Mouse (Mus musculus) liver, embryonic 12.5 days (tissue): ENCODE data around the gene D630039A03Rik. TPM values are rescaled to one million over a fixed set of nuclear protein-coding genes. Genes with fewer than 3 reads are reported as not detected.
"Not testable (repeated sequence)": the region's sequence is repeated elsewhere in the genome, so short reads cannot be mapped to it uniquely, and the experiment has no call there.

ENCODE experiments used
- ATAC-seq: fragments of 200-750 bp; cut with Nextera tagmentation; 2 replicates; pipeline ENCODE4 v1.8.0; 2017; ENCODE audit warnings: moderate number of reproducible peaks, mild to moderate bottlenecking, moderate library complexity
- H3K27ac ChIP-seq: fragments of 300-500 bp; sonication (generic); 2 replicates; pipeline ENCODE4 v1.5.1; 2016; ENCODE audit warnings: mild to moderate bottlenecking
- H3K27me3 ChIP-seq: fragments of 300-500 bp; sonication (generic); replicated peaks from 2 replicates; pipeline ENCODE4 v1.6.1; 2016; ENCODE audit warnings: mild to moderate bottlenecking, moderate library complexity
- H3K36me3 ChIP-seq: fragments of 300-500 bp; sonication (generic); 2 replicates; pipeline ENCODE4 v1.6.1; 2016; ENCODE audit warnings: mild to moderate bottlenecking, moderate library complexity
- H3K4me1 ChIP-seq: fragments of 300-500 bp; sonication (generic); 2 replicates; pipeline ENCODE4 v1.6.1; 2016
- H3K4me2 ChIP-seq: fragments of 300-500 bp; sonication (generic); 2 replicates; pipeline ENCODE4 v1.6.1; 2016; ENCODE audit warnings: mild to moderate bottlenecking, moderate library complexity
- H3K4me3 ChIP-seq: fragments of 300-500 bp; sonication (generic); 2 replicates; pipeline ENCODE4 v1.5.1; 2016; ENCODE audit warnings: mild to moderate bottlenecking, moderate library complexity
- H3K9ac ChIP-seq: fragments of 300-500 bp; sonication (generic); 2 replicates; pipeline ENCODE4 v1.6.1; 2016; ENCODE audit warnings: mild to moderate bottlenecking, moderate library complexity
- H3K9me3 ChIP-seq: fragments of 300-500 bp; sonication (generic); replicated peaks from 2 replicates; pipeline ENCODE4 v1.6.1; 2016; ENCODE audit warnings: mild to moderate bottlenecking, moderate library complexity
- WGBS: fragments of 180-500 bp; shearing (Covaris S2); methylation state at CpG from one replicate; pipeline ENCODE4 v1.1.7; 2016; ENCODE audit not compliant: insufficient replicate concordance; 5-methylcytosine and 5-hydroxymethylcytosine counted together
- polyA plus RNA-seq: library from polyadenylated mRNA; unstranded; fragments of >200 nt; fragmentation: Nextera tagmentation; extraction: Ambion mirVana; gene quantifications from 2 replicates; pipeline ENCODE4 v1.2.1, GENCODE M21; 2016

Gene D630039A03Rik
- polyA plus RNA-seq, 1 experiment from 2014 or later: 0.51 TPM

DNA sequence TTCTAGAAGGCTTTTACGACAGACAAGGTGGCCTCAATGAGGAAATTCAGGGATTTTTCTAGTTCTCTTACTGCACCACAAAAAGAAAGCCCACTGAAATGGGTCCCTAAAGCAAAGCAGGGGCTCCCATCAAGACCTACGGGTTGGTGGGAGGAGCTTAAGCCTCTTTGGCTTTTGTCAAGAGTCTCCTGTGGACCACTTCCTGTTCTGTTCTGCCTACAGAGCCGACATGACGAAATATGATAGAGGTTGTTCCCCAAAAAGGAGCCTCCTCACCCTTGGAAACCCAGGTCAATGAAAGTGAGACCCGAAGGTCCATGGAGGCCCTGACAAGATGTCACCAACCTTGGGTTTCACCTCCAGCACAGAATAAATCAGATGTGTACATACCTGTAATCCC lies 13.5 kb downstream of the D630039A03Rik start:
- WGBS: 37% methylated on average over 5 of the region's 5 CpGs
- Histone ChIP-seq H3K4me2 (no peak overlapping the region), H3K27ac (no peak overlapping the region), H3K4me3 (no peak overlapping the region), H3K27me3 (no peaks in the 10 kb centered on the region; the same call in 1 of the 2 replicates), H3K9me3 (no peaks in the 10 kb centered on the region), H3K9ac (no peak overlapping the region), H3K36me3 (no peaks in the 10 kb centered on the region), H3K4me1 (no peaks in the 10 kb centered on the region)
- ATAC-seq: no peak

DNA sequence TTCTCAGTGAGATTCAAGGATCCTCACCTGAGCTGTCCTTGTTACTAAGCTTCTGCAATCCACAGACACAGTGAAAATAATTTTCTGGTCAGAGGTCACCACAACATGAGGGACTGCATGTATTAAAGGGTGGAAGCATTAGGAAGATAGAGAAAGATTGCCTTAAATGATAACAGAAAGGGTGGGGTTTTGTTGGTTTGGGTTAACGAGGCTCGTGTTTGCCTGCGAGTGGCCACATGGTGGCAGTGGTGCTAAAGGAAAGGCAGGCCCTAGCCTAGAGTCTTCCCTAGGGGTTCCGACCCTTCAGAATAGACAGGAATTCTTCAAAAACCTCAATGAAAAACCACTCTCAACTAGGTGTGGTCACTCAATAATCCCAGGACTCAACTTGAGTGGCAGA lies 14.9 kb downstream of the D630039A03Rik start:
- WGBS: 7% methylated on average over 4 of the region's 4 CpGs
- H3K9me3 ChIP-seq: no peaks in the 10 kb centered on the region
- no peaks in the 10 kb centered on the region for H3K4me1 ChIP-seq
- no peaks in the 10 kb centered on the region for H3K36me3 ChIP-seq
- no peak overlapping the region for H3K27ac ChIP-seq
- no peak overlapping the region for H3K9ac ChIP-seq
- no peaks in the 10 kb centered on the region for H3K27me3 ChIP-seq
- no peak overlapping the region for H3K4me3 ChIP-seq
- no peak for ATAC-seq
- no peak overlapping the region for H3K4me2 ChIP-seq

GRCm38 (mm10) chr4:57896631-57897030 lies 19.5 kb downstream of the D630039A03Rik start:
- Histone ChIP-seq H3K36me3 (no peaks in the 10 kb centered on the region), H3K4me3 (no peak overlapping the region), H3K9me3 (no peaks in the 10 kb centered on the region), H3K27me3 (no peaks in the 10 kb centered on the region), H3K9ac (no peak overlapping the region), H3K27ac (no peak overlapping the region), H3K4me1 (no peaks in the 10 kb centered on the region), H3K4me2 (no peak overlapping the region)
- 75% methylated on average over 3 of the region's 3 CpGs for whole genome bisulfite sequencing
- no peak for ATAC-seq

DNA sequence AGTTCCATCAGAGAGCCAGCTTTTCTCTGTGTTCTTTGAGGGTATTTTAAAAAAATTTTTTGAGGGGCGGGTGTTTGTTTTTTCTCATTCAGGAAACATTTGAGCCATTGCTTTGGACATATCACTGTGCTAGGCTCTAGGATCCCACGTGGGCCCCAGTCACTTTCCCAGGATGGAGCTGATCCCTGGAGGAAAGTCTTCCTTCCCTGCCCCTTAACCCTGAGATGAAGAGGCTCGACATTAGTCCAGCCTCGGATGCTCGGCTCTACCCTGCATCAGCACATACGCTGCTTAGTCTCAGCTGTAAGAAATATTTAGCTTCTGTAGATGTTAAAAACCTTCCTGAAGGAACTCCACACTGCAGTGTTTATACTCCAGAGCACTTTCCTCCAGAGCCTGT lies 20.2 kb downstream of the D630039A03Rik start:
- no peak for ATAC-seq
- H3K27ac ChIP-seq: no peak overlapping the region

GRCm38 (mm10) chr4:57895140-57895539 lies 21.0 kb downstream of the D630039A03Rik start:
- no peak for ATAC-seq
- WGBS: 55% methylated on average over 5 of the region's 5 CpGs
- H3K4me2 ChIP-seq: no peak overlapping the region
- no peak overlapping the region for H3K27ac ChIP-seq
- no peaks in the 10 kb centered on the region for H3K27me3 ChIP-seq
- no peaks in the 10 kb centered on the region for H3K4me1 ChIP-seq
- H3K9me3 ChIP-seq: no peaks in the 10 kb centered on the region
- no peaks in the 10 kb centered on the region for H3K36me3 ChIP-seq
- no peak overlapping the region for H3K4me3 ChIP-seq
- H3K9ac ChIP-seq: no peak overlapping the region

More for the DNA sequence above, 20.2 kb downstream of the D630039A03Rik start:
- Histone ChIP-seq H3K4me1 (no peaks in the 10 kb centered on the region), H3K36me3 (no peaks in the 10 kb centered on the region), H3K4me3 (no peak overlapping the region), H3K4me2 (no peak overlapping the region), H3K9me3 (no peaks in the 10 kb centered on the region), H3K27me3 (no peaks in the 10 kb centered on the region), H3K9ac (no peak overlapping the region)
- 60% methylated on average over 6 of the region's 6 CpGs for WGBS

- 76% methylated on average over 10 of the region's 10 CpGs for WGBS
- no peaks in the 10 kb centered on the region for H3K27me3 ChIP-seq
- H3K27ac ChIP-seq: no peak overlapping the region
- H3K4me1 ChIP-seq: no peaks in the 10 kb centered on the region
- H3K9me3 ChIP-seq: no peaks in the 10 kb centered on the region
- H3K4me3 ChIP-seq: no peak overlapping the region
- ATAC-seq: no peak
- H3K36me3 ChIP-seq: no peaks in the 10 kb centered on the region
- no peak overlapping the region for H3K4me2 ChIP-seq
- no peak overlapping the region for H3K9ac ChIP-seq
Observed at GRCm38 (mm10) chr4:57892001-57892586, 24.0 kb downstream of the D630039A03Rik start.

- WGBS: 83% methylated on average over 8 of the region's 8 CpGs
- ATAC-seq: no peak
- no peaks in the 10 kb centered on the region for H3K36me3 ChIP-seq
- H3K9ac ChIP-seq: no peak overlapping the region
- no peak overlapping the region for H3K27ac ChIP-seq
- no peaks in the 10 kb centered on the region for H3K27me3 ChIP-seq
- no peaks in the 10 kb centered on the region for H3K4me1 ChIP-seq
- no peak overlapping the region for H3K4me2 ChIP-seq
- H3K9me3 ChIP-seq: no peaks in the 10 kb centered on the region
- no peak overlapping the region for H3K4me3 ChIP-seq
Observed at GRCm38 (mm10) chr4:57889773-57890172, 26.3 kb downstream of the D630039A03Rik start.

DNA sequence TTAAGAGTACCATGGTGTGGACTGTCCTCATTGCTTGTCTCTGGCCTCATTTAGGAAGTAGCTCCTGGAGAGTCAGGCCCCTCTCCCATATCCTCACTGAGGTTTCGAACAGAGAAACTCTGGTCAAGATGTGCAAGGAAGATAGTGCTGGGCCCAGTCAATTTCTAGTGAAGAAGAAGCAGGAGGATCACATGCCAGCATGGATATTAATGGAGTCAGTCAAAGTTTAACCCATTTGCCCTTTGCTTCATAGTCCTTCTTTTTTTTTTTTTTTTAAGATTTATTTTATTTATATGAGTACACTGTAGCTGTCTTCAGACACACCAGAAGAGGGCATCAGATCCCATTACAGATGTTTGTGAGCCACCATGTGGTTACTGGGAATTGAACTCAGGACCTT lies 27.1 kb downstream of the D630039A03Rik start:
- not testable (repeated sequence) for H3K4me1 ChIP-seq, H3K9me3 ChIP-seq, H3K27me3 ChIP-seq, ATAC-seq, H3K4me2 ChIP-seq, H3K27ac ChIP-seq, H3K9ac ChIP-seq, H3K4me3 ChIP-seq, H3K36me3 ChIP-seq
- WGBS: 44% methylated on average over 1 of the region's 1 CpGs

- H3K4me2 ChIP-seq: no peak overlapping the region
- ATAC-seq: no peak
- no peaks in the 10 kb centered on the region for H3K36me3 ChIP-seq
- H3K9me3 ChIP-seq: no peaks in the 10 kb centered on the region
- H3K27ac ChIP-seq: no peak overlapping the region
- 71% methylated on average over 2 of the region's 2 CpGs for WGBS
- H3K4me1 ChIP-seq: no peaks in the 10 kb centered on the region
- no peaks in the 10 kb centered on the region for H3K27me3 ChIP-seq
- no peak overlapping the region for H3K4me3 ChIP-seq
- H3K9ac ChIP-seq: no peak overlapping the region
Observed at GRCm38 (mm10) chr4:57888246-57888645, 27.9 kb downstream of the D630039A03Rik start.

- WGBS: 76% methylated on average over 3 of the region's 3 CpGs
- no peak for ATAC-seq
Observed at GRCm38 (mm10) chr4:57886888-57887230, 29.2 kb downstream of the D630039A03Rik start.

GRCm38 (mm10) chr4:57886066-57886887 lies 29.8 kb downstream of the D630039A03Rik start:
- H3K9me3 ChIP-seq: no peaks in the 10 kb centered on the region
- no peak overlapping the region for H3K4me3 ChIP-seq
- no peak for ATAC-seq
- H3K27ac ChIP-seq: no peak overlapping the region
- no peaks in the 10 kb centered on the region for H3K27me3 ChIP-seq
- whole genome bisulfite sequencing: 42% methylated on average over 11 of the region's 11 CpGs
- H3K4me1 ChIP-seq: no peaks in the 10 kb centered on the region
- no peak overlapping the region for H3K9ac ChIP-seq
- H3K36me3 ChIP-seq: no peaks in the 10 kb centered on the region
- no peak overlapping the region for H3K4me2 ChIP-seq

More at GRCm38 (mm10) chr4:57886888-57887230, 29.2 kb downstream of the D630039A03Rik start:
- no peak overlapping the region for H3K4me2 ChIP-seq
- H3K9me3 ChIP-seq: no peaks in the 10 kb centered on the region
- H3K27me3 ChIP-seq: no peaks in the 10 kb centered on the region
- H3K4me1 ChIP-seq: no peaks in the 10 kb centered on the region
- no peak overlapping the region for H3K9ac ChIP-seq
- H3K27ac ChIP-seq: no peak overlapping the region
- no peaks in the 10 kb centered on the region for H3K36me3 ChIP-seq
- no peak overlapping the region for H3K4me3 ChIP-seq

DNA sequence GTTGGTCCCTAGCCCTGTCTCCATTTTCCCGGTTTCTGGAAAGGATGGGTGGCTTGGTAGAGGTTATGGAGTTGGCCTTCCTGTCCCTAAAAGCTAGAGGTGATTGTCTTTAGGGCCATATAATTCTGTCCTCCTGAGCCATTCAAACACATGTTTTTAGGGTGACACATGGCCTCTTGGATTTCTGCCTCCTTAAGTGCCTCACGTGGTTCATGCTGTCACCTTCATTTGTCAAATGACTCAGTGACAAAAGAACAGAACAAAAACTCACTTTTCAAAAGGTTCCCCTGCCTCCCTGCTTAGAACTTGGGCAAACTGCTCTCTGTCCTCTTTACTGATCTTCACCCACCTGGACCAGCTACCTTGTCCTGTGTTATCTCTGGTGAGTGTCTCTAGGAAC lies 30.9 kb downstream of the D630039A03Rik start:
- no peaks in the 10 kb centered on the region for H3K36me3 ChIP-seq
- H3K4me3 ChIP-seq: no peak overlapping the region
- no peaks in the 10 kb centered on the region for H3K9me3 ChIP-seq
- no peaks in the 10 kb centered on the region for H3K27me3 ChIP-seq
- H3K9ac ChIP-seq: no peak overlapping the region
- ATAC-seq: no peak
- 48% methylated on average over 2 of the region's 2 CpGs for WGBS
- H3K4me2 ChIP-seq: no peak overlapping the region
- no peaks in the 10 kb centered on the region for H3K4me1 ChIP-seq
- no peak overlapping the region for H3K27ac ChIP-seq
